Mouse (Mus musculus): ENCODE data around the gene Pak1. TPM values are rescaled to one million over a fixed set of nuclear protein-coding genes. Genes with fewer than 3 reads are reported as not detected.

Gene Pak1
- polyA plus RNA-seq, 1 experiment from 2014 or later, result 156 TPM

- H3K27ac ChIP-seq, result no peak overlapping the region
- ATAC-seq (replicated peaks), result no peak
- H3K4me1 ChIP-seq, result no peaks in the 10 kb centered on the region
- H3K4me2 ChIP-seq, result no peak overlapping the region
- H3K36me3 ChIP-seq (replicated peaks), result no peaks in the 10 kb centered on the region
- H3K4me3 ChIP-seq, result no peak overlapping the region
- H3K27me3 ChIP-seq (replicated peaks), result no peaks in the 10 kb centered on the region
- no peak overlapping the region for H3K9ac ChIP-seq
- no peaks in the 10 kb centered on the region for H3K9me3 ChIP-seq
- whole genome bisulfite sequencing, result 92% methylated on average over 21 of the region's 21 CpGs
Measured at GRCm38 (mm10) chr7:97765181-97765962, 23.0 kb upstream of the Pak1 start.

- Histone ChIP-seq H3K4me2 (no peak overlapping the region), H3K36me3 (replicated peaks) (no peaks in the 10 kb centered on the region), H3K9me3 (no peaks in the 10 kb centered on the region), H3K4me3 (no peak overlapping the region), H3K9ac (no peak overlapping the region), H3K27ac (no peak overlapping the region), H3K4me1 (no peaks in the 10 kb centered on the region), H3K27me3 (replicated peaks) (no peaks in the 10 kb centered on the region)
- 84% methylated on average over 5 of the region's 5 CpGs for WGBS
- ATAC-seq (replicated peaks), result no peak
Measured at GRCm38 (mm10) chr7:97765963-97766347, 22.4 kb upstream of the Pak1 start.

GRCm38 (mm10) chr7:97766406-97767166 is 21.8 kb upstream of the Pak1 start:
- Histone ChIP-seq H3K4me2 (no peak overlapping the region), H3K9ac (no peak overlapping the region)
- 82% methylated on average over 9 of the region's 9 CpGs for WGBS

DNA sequence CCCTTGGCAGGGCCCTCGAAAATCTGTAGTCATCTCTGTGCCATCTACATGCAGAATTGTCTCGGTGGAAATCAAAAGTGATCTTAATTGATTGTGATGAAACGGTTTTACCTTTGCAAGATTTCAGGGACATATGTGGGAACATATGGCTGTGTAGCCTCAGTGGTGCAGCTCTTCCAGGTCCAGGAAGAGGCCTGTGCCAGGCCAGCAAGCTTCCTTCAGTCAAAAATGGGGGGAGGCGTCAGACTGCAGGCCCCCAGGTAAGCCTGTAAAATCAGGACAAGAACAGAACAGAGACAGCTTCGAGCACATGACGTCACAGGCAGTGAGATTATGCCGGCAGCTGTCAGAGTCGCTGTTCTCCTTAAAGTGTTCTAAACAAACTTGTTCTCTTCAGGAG is 20.5 kb upstream of the Pak1 start:
- Histone ChIP-seq H3K27me3 (replicated peaks) (no peaks in the 10 kb centered on the region), H3K9ac (no peak overlapping the region), H3K4me3 (no peak overlapping the region), H3K27ac (no peak overlapping the region), H3K4me1 (no peaks in the 10 kb centered on the region), H3K4me2 (no peak overlapping the region), H3K9me3 (no peaks in the 10 kb centered on the region), H3K36me3 (replicated peaks) (no peaks in the 10 kb centered on the region)
- 83% methylated on average over 8 of the region's 8 CpGs for WGBS
- ATAC-seq (replicated peaks), result no peak

More at GRCm38 (mm10) chr7:97766406-97767166, 21.8 kb upstream of the Pak1 start:
- Histone ChIP-seq H3K36me3 (replicated peaks) (no peaks in the 10 kb centered on the region), H3K27me3 (replicated peaks) (no peaks in the 10 kb centered on the region), H3K4me1 (no peaks in the 10 kb centered on the region), H3K4me3 (no peak overlapping the region), H3K27ac (no peak overlapping the region), H3K9me3 (no peaks in the 10 kb centered on the region)
- ATAC-seq (replicated peaks), result no peak

DNA sequence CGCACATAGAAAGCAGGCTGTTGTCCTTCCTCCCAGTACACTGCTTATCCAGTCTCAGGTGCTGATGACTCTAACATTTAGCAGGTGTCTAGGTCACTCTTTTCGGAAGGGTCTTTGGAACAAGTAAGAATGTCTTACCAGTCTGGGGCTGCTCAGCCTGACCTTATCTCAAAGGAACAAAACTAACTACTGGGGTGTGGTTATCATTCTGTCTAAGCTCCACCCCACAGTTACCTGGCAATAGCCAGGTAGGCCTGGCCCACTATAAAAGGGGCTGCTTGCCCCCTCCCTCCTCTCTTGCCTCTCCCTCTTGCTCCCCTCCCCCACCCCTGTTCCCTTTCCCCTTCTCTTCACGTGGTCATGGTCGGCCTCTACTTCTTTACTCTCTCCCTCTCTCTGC is 19.3 kb upstream of the Pak1 start:
- 87% methylated on average over 4 of the region's 4 CpGs for WGBS
- H3K4me3 ChIP-seq, result no peak overlapping the region

GRCm38 (mm10) chr7:97770841-97771620 is 17.3 kb upstream of the Pak1 start:
- H3K27ac ChIP-seq, result no peak overlapping the region
- H3K4me2 ChIP-seq, result no peak overlapping the region
- no peaks in the 10 kb centered on the region for H3K9me3 ChIP-seq
- H3K9ac ChIP-seq, result no peak overlapping the region
- H3K4me1 ChIP-seq, result no peaks in the 10 kb centered on the region
- ATAC-seq (replicated peaks), result no peak
- no peaks in the 10 kb centered on the region for H3K27me3 ChIP-seq (replicated peaks)
- no peaks in the 10 kb centered on the region for H3K36me3 ChIP-seq (replicated peaks)
- H3K4me3 ChIP-seq, result no peak overlapping the region
- WGBS, result 86% methylated on average over 6 of the region's 6 CpGs

More for the DNA sequence above, 19.3 kb upstream of the Pak1 start:
- H3K4me2 ChIP-seq, result no peak overlapping the region
- ATAC-seq (replicated peaks), result no peak
- H3K27ac ChIP-seq, result no peak overlapping the region
- no peaks in the 10 kb centered on the region for H3K27me3 ChIP-seq (replicated peaks)
- H3K9me3 ChIP-seq, result no peaks in the 10 kb centered on the region
- no peaks in the 10 kb centered on the region for H3K4me1 ChIP-seq
- no peaks in the 10 kb centered on the region for H3K36me3 ChIP-seq (replicated peaks)
- no peak overlapping the region for H3K9ac ChIP-seq

GRCm38 (mm10) chr7:97775380-97775779 is 13.0 kb upstream of the Pak1 start:
- ATAC-seq (replicated peaks), result no peak
- H3K27ac ChIP-seq, result no peak overlapping the region
- H3K4me3 ChIP-seq, result no peak overlapping the region
- H3K36me3 ChIP-seq (replicated peaks), result no peaks in the 10 kb centered on the region
- 15% methylated on average over 3 of the region's 3 CpGs for WGBS
- H3K9me3 ChIP-seq, result no peaks in the 10 kb centered on the region
- no peak overlapping the region for H3K4me2 ChIP-seq
- no peaks in the 10 kb centered on the region for H3K27me3 ChIP-seq (replicated peaks)
- no peak overlapping the region for H3K9ac ChIP-seq
- no peaks in the 10 kb centered on the region for H3K4me1 ChIP-seq

DNA sequence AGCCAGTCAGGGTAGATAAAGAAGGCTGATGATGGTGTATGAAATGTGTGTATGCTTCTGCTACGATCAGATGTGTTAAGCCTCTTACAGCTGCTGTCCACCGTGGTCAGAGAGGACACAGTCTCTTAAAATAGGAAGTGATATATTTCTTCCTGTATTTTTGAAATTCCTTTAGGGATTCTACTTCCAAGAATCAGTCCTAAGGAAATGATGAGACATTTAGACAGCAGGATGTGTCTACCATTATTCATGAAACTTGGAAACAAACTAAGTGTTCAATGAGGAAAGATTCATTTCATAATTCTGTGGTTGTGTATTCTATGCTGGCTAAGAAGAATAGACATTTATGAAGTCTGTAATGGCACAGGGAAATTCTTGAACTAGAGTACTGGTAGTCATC is 12.4 kb upstream of the Pak1 start:
- H3K4me3 ChIP-seq, result no peak overlapping the region
- no peak for ATAC-seq (replicated peaks)
- WGBS, result 56% methylated on average over 2 of the region's 2 CpGs

GRCm38 (mm10) chr7:97777191-97777590 is 11.2 kb upstream of the Pak1 start:
- Histone ChIP-seq H3K9ac (no peak overlapping the region), H3K4me2 (no peak overlapping the region), H3K27ac (no peak overlapping the region), H3K27me3 (replicated peaks) (no peaks in the 10 kb centered on the region), H3K4me1 (no peaks in the 10 kb centered on the region), H3K36me3 (replicated peaks) (no peaks in the 10 kb centered on the region), H3K9me3 (no peaks in the 10 kb centered on the region), H3K4me3 (no peak overlapping the region)
- WGBS, result 92% methylated on average over 4 of the region's 4 CpGs
- ATAC-seq (replicated peaks), result no peak

More for the DNA sequence above, 12.4 kb upstream of the Pak1 start:
- no peak overlapping the region for H3K27ac ChIP-seq
- H3K36me3 ChIP-seq (replicated peaks), result no peaks in the 10 kb centered on the region
- no peaks in the 10 kb centered on the region for H3K9me3 ChIP-seq
- H3K27me3 ChIP-seq (replicated peaks), result no peaks in the 10 kb centered on the region
- H3K4me1 ChIP-seq, result no peaks in the 10 kb centered on the region
- H3K4me2 ChIP-seq, result no peak overlapping the region
- H3K9ac ChIP-seq, result no peak overlapping the region

DNA sequence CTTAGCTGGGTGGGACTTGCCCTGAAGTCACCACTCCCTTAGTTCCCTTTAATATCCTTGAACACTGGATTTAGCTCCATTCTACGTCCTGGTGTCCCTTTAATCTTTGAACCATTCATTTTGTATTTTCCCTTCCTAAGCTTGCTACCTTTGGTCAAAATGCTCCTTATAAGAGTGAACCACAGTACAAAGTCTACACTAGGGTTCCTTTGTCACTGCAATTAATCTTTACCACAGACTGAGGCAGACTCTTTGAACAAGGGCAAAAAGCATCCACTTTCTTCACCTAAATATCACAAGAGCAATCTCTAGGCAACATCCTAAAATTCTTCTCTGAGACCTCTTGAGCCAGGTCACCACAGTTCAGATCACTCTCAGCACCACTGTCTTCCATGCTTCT is 8.1 kb upstream of the Pak1 start:
- no peak overlapping the region for H3K4me3 ChIP-seq
- no peak overlapping the region for H3K9ac ChIP-seq
- no peak for ATAC-seq (replicated peaks)
- no peak overlapping the region for H3K4me2 ChIP-seq
- H3K36me3 ChIP-seq (replicated peaks), result no peaks in the 10 kb centered on the region
- H3K27me3 ChIP-seq (replicated peaks), result no peaks in the 10 kb centered on the region
- H3K4me1 ChIP-seq, result no peaks in the 10 kb centered on the region
- 85% methylated on average over 1 of the region's 1 CpGs for WGBS
- no peaks in the 10 kb centered on the region for H3K9me3 ChIP-seq
- no peak overlapping the region for H3K27ac ChIP-seq

GRCm38 (mm10) chr7:97780815-97781214 is 7.5 kb upstream of the Pak1 start:
- Histone ChIP-seq H3K36me3 (replicated peaks) (no peaks in the 10 kb centered on the region), H3K27ac (no peak overlapping the region), H3K4me1 (no peaks in the 10 kb centered on the region), H3K9ac (no peak overlapping the region), H3K9me3 (no peaks in the 10 kb centered on the region), H3K4me2 (no peak overlapping the region), H3K27me3 (replicated peaks) (no peaks in the 10 kb centered on the region), H3K4me3 (no peak overlapping the region)
- WGBS, result 92% methylated on average over 1 of the region's 1 CpGs
- ATAC-seq (replicated peaks), result no peak

GRCm38 (mm10) chr7:97781496-97781895 is 6.8 kb upstream of the Pak1 start:
- H3K27me3 ChIP-seq (replicated peaks), result no peaks in the 10 kb centered on the region
- H3K4me3 ChIP-seq, result no peak overlapping the region
- H3K4me2 ChIP-seq, result no peak overlapping the region
- H3K4me1 ChIP-seq, result no peaks in the 10 kb centered on the region
- no peak overlapping the region for H3K27ac ChIP-seq
- no peak for ATAC-seq (replicated peaks)
- no peaks in the 10 kb centered on the region for H3K9me3 ChIP-seq
- no peaks in the 10 kb centered on the region for H3K36me3 ChIP-seq (replicated peaks)
- H3K9ac ChIP-seq, result no peak overlapping the region
- 70% methylated on average over 8 of the region's 8 CpGs for WGBS
